Mouse (Mus musculus) megakaryocyte, embryonic 14.5 days (primary cell): Measurements from ENCODE around the gene Psmc5.

ENCODE experiments used
- FLI1 ChIP-seq: IDR thresholded peaks from 2 replicates; pipeline ENCODE4 v1.6.1; 2012; ENCODE audit warnings: low read length, inconsistent platforms, mixed read lengths
- GATA1 ChIP-seq: IDR thresholded peaks from 3 replicates; pipeline ENCODE4 v1.6.1; 2012; ENCODE audit warnings: mixed read lengths, low read length, inconsistent platforms, borderline replicate concordance

DNA sequence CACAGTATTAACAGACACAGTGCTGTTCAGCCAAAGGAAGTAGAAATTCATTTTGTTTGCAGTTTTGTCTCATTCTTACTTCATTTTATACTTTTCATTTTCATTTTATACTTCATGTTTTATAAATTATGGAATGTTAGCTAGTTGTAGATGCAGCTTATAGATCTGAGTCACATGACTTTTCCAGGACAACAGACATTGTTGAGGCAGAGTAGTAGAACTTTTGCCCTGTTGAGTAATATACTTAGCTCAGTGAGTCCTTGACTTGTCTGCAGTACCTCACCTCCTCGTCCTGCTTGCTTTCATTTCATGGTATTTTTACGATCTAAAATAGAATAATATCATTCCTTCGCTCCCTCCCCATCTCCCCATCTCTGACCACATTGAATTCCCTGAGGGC is 35.4 kb upstream of the Psmc5 start:
- TF ChIP-seq FLI1 (no peak), GATA1 (no peak)
